Mouse (Mus musculus) Patski (cell line): Measurements from ENCODE around the gene Ulk4. TPM values are rescaled to one million over a fixed set of nuclear protein-coding genes. Genes with fewer than 3 reads are reported as not detected.

Experiments used
- ATAC-seq: fragments of 100-300 bp; one replicate; pipeline ENCODE4 v1.8.0; 2021
- CTCF ChIA-PET: fragments of 350-600 bp; sonication (Branson Sonifier 250); formaldehyde crosslinking; loops from one replicate; lab custom pipeline; 2022; ENCODE audit warnings: inconsistent platforms; lab: Charles Lee
- POLR2A ChIA-PET: fragments of 350-600 bp; sonication (Branson Sonifier 250); formaldehyde crosslinking; loops from one replicate; lab custom pipeline; 2022; ENCODE audit warnings: antibody characterized with exemption, inconsistent platforms; lab: Charles Lee
- DNase-seq: peaks from one replicate; pipeline ENCODE4 v3.0.0-alpha.2; 2011; ENCODE audit warnings: low read depth, low spot score
- H3K27me3 ChIP-seq: fragments of 371-371 bp; one replicate; pipeline ENCODE4 v1.5.1; 2021
- CTCF ChIP-seq: fragments of 100-300 bp; IDR thresholded peaks from one replicate; pipeline ENCODE4 v1.5.1; 2021
- in situ Hi-C: fragments of 300-500 bp; cut with MboI; formaldehyde crosslinking; loops from 3 replicates; pipeline ENCODE4 v1.11.1; 2018; ENCODE audit warnings: low pct_unique_long_range_greater_than_20kb, mixed read lengths
- polyA plus RNA-seq: library from polyadenylated mRNA; unstranded; gene quantifications from one replicate; pipeline ENCODE4 v1.2.3, GENCODE M21; 2021

Gene Ulk4
- polyA plus RNA-seq, 1 experiment from 2014 or later = 6.2 TPM

- TF ChIP-seq CTCF = no peak
- in situ Hi-C loops = loop anchor here (5.0 to 10.0 kb wide), 3 partner anchors 48 to 82 kb away; no protein-coding TSS in a partner anchor
- ATAC-seq (no peak), DNase-seq (no peak)
- no peaks in the 10 kb centered on the region for H3K27me3 ChIP-seq
- POLR2A ChIA-PET = no interaction called here
- CTCF ChIA-PET = no interaction called here
These were observed 80.5 kb downstream of the Ulk4 start for GRCm38 (mm10) chr9:121196473-121196872.

GRCm38 (mm10) chr9:121195106-121195505, 81.9 kb downstream of the Ulk4 start:
- no peaks in the 10 kb centered on the region for H3K27me3 ChIP-seq
- TF ChIP-seq CTCF = no peak
- no peak for ATAC-seq
- ChIA-PET POLR2A (no interaction called here), CTCF (no interaction called here)
- DNase-seq = no peak
- in situ Hi-C loops = loop anchor here (5.0 to 10.0 kb wide), 3 partner anchors 50 to 80 kb away; no protein-coding TSS in a partner anchor

- CTCF ChIA-PET = no interaction called here
- H3K27me3 ChIP-seq = no peaks in the 10 kb centered on the region
- no peak for TF ChIP-seq CTCF
- POLR2A ChIA-PET = no interaction called here
- ATAC-seq (no peak), DNase-seq (no peak)
- in situ Hi-C loops = loop anchor here (10.0 kb wide), 2 partner anchors 52 to 78 kb away; no protein-coding TSS in a partner anchor
These were observed 84.2 kb downstream of the Ulk4 start for GRCm38 (mm10) chr9:121192601-121193370.

- ChIA-PET CTCF (no interaction called here), POLR2A (no interaction called here)
- in situ Hi-C loops = no loop called here
- no peaks in the 10 kb centered on the region for H3K27me3 ChIP-seq
- DNase-seq = no peak
- ATAC-seq = no peak
- no peak for TF ChIP-seq CTCF
These were observed 89.2 kb downstream of the Ulk4 start for GRCm38 (mm10) chr9:121187811-121188210.

- POLR2A ChIA-PET = interaction anchor here (0.7 kb wide), 1 partner anchor 41 kb away, joined by 3 read pairs; no protein-coding TSS in a partner anchor
- TF ChIP-seq CTCF = no peak
- CTCF ChIA-PET = no interaction called here
- in situ Hi-C loops = no loop called here
- DNase-seq (no peak), ATAC-seq (no peak)
- H3K27me3 ChIP-seq = no peaks in the 10 kb centered on the region
These were observed 91.2 kb downstream of the Ulk4 start for GRCm38 (mm10) chr9:121185796-121186195.

GRCm38 (mm10) chr9:121176350-121176749, 100.6 kb downstream of the Ulk4 start:
- DNase-seq = no peak
- TF ChIP-seq CTCF = no peak
- ATAC-seq = no peak
- ChIA-PET CTCF (interaction anchor here (0.6 kb wide), 1 partner anchor 143 kb away, joined by 4 read pairs; no protein-coding TSS in a partner anchor), POLR2A (no interaction called here)
- no peaks in the 10 kb centered on the region for H3K27me3 ChIP-seq
- in situ Hi-C loops = no loop called here

GRCm38 (mm10) chr9:121175201-121175600, 101.8 kb downstream of the Ulk4 start:
- ATAC-seq (no peak), DNase-seq (no peak)
- in situ Hi-C loops = no loop called here
- no peaks in the 10 kb centered on the region for H3K27me3 ChIP-seq
- ChIA-PET POLR2A (interaction anchor here (0.7 kb wide), 1 partner anchor 36 kb away, joined by 4 read pairs; no protein-coding TSS in a partner anchor), CTCF (no interaction called here)
- TF ChIP-seq CTCF = no peak

GRCm38 (mm10) chr9:121172123-121172522, 104.9 kb downstream of the Ulk4 start:
- in situ Hi-C loops = no loop called here
- no peak for TF ChIP-seq CTCF
- CTCF ChIA-PET = no interaction called here
- POLR2A ChIA-PET = no interaction called here
- H3K27me3 ChIP-seq = no peaks in the 10 kb centered on the region
- DNase-seq (no peak), ATAC-seq (no peak)

GRCm38 (mm10) chr9:121171609-121172008, 105.4 kb downstream of the Ulk4 start:
- ChIA-PET CTCF (no interaction called here), POLR2A (no interaction called here)
- H3K27me3 ChIP-seq = no peaks in the 10 kb centered on the region
- no peak for ATAC-seq
- no peak for DNase-seq
- in situ Hi-C loops = no loop called here
- TF ChIP-seq CTCF = no peak

GRCm38 (mm10) chr9:121164607-121165006, 112.4 kb downstream of the Ulk4 start:
- in situ Hi-C loops = loop anchor here (5.0 kb wide), 1 partner anchor 57 kb away; no protein-coding TSS in a partner anchor
- ATAC-seq (no peak), DNase-seq (no peak)
- ChIA-PET CTCF (no interaction called here), POLR2A (no interaction called here)
- H3K27me3 ChIP-seq = no peaks in the 10 kb centered on the region
- TF ChIP-seq CTCF = no peak

- ATAC-seq (no peak), DNase-seq (no peak)
- TF ChIP-seq CTCF = peak; percentile 62
- ChIA-PET POLR2A (no interaction called here), CTCF (interaction anchor here (1.6 kb wide), 1 partner anchor 13 kb away, joined by 4 read pairs; no protein-coding TSS in a partner anchor)
- in situ Hi-C loops = loop anchor here (5.0 kb wide), 1 partner anchor 55 kb away; no protein-coding TSS in a partner anchor
- H3K27me3 ChIP-seq = no peaks in the 10 kb centered on the region
These were observed 114.2 kb downstream of the Ulk4 start for GRCm38 (mm10) chr9:121162789-121163188.
